Mouse (Mus musculus) testis, adult 2 months (tissue): ENCODE data around the gene Flywch1.

ENCODE experiments used
- CTCF ChIP-seq: fragments of 200-500 bp; IDR thresholded peaks from 2 replicates; pipeline ENCODE4 v1.5.1; 2012; ENCODE audit warnings: low read depth, mild to moderate bottlenecking, inconsistent platforms, low read length, moderate library complexity; ENCODE audit not compliant: control insufficient read depth, insufficient read depth, insufficient replicate concordance
- POLR2A ChIP-seq: fragments of 200-500 bp; IDR thresholded peaks from 2 replicates; pipeline ENCODE4 v1.6.1; 2012; ENCODE audit warnings: low read depth, mild to moderate bottlenecking, inconsistent platforms, low read length, moderate library complexity; ENCODE audit not compliant: control insufficient read depth

- TF ChIP-seq CTCF = no peak
- TF ChIP-seq POLR2A = no peak
Observed at GRCm38 (mm10) chr17:23742210-23742793, 29.1 kb downstream of the Flywch1 start.
